In the genomic region with DNA sequence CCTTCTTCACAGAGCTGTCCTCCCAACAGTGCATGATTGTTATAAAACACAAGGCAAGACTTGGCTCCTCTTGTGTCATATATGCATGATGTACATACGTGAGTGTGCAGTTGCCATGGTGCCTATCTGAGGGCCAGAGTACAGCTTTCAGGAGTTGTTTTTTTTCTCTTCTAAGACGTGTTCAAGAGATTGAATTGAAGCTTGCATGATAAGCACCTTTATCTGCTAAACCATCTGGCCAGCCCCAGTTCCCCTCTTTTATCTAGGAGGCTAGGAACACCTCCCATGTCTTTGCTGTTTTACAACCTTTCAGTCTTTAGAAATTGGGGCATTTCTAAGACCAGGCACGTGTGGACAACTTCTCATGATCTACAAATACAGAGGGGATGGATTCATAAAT, we compare ENCODE assay signal across 29 mouse cellular contexts. TPM values are rescaled to one million over a fixed set of nuclear protein-coding genes. Genes with fewer than 3 reads are reported as not detected.
DNase-seq lines count a peak whose midpoint lies in the region; ATAC-seq and TF ChIP-seq lines count a peak whose summit lies in the region.
"Had no signal": no experiment of that assay in that cellular context is flagged by ENCODE, and none has a peak within 500 bp of the region (broad histone marks: within the 10 kb centered on the region; RNA-seq: fewer than 3 reads in every experiment).

No protein-coding gene starts in this region.

- peaks cover 5% of the 10 kb centered on the region; the same call in 1 of the 2 replicates for H3K4me1 ChIP-seq in heart, embryonic 10.5 days
- peaks cover 4% of the 10 kb centered on the region; the same call in 1 of the 2 replicates for H3K4me1 ChIP-seq in heart, embryonic 11.5 days (ENCODE audit: control insufficient read depth, insufficient read depth, low read length)
- peaks cover 14% of the 10 kb centered on the region for H3K4me1 ChIP-seq in heart, postnatal 0 days (ENCODE audit: control insufficient read depth, insufficient read depth)
- H3K4me1 ChIP-seq in G1E (ENCODE audit: insufficient read depth, low read depth, low read length) = peaks cover 44% of the 10 kb centered on the region
- H3K4me1 ChIP-seq in liver, embryonic 15.5 days (replicated peaks) = peaks cover 9% of the 10 kb centered on the region; the same call in 1 of the 2 replicates
- peaks cover 4% of the 10 kb centered on the region; the same call in 1 of the 2 replicates for H3K4me1 ChIP-seq in lung, adult 2 months (ENCODE audit: control insufficient read depth, insufficient read depth, low read length)
- H3K4me1 ChIP-seq: embryonic facial prominence, embryonic 13.5 days; forebrain, embryonic 12.5 days; limb, embryonic 13.5 days; lung, embryonic 15.5 days; midbrain, embryonic 15.5 days; neural tube, embryonic 13.5 days had no signal

- no peak for TF ChIP-seq CTCF in heart, postnatal 0 days (IDR thresholded peaks at IDR 0.05; ENCODE audit: low read depth)
- no peak for TF ChIP-seq CTCF in G1E (IDR thresholded peaks at IDR 0.05; ENCODE audit: low read depth, low read length)
- no peak for TF ChIP-seq CTCF in lung, adult 2 months (IDR thresholded peaks at IDR 0.05; ENCODE audit: insufficient read depth, low read length)

- H3K27me3 ChIP-seq in heart, embryonic 10.5 days (ENCODE audit: insufficient read depth, poor library complexity, severe bottlenecking) = no peaks in the 10 kb centered on the region
- no peaks in the 10 kb centered on the region for H3K27me3 ChIP-seq in heart, embryonic 11.5 days (ENCODE audit: control insufficient read depth, insufficient read depth, low read length)
- H3K27me3 ChIP-seq in heart, postnatal 0 days (ENCODE audit: control insufficient read depth, insufficient read depth, low read length) = no peaks in the 10 kb centered on the region
- H3K27me3 ChIP-seq in G1E (ENCODE audit: insufficient read depth, low read length) = no peaks in the 10 kb centered on the region
- H3K27me3 ChIP-seq in liver, embryonic 15.5 days = no peaks in the 10 kb centered on the region
- H3K27me3 ChIP-seq: embryonic facial prominence, embryonic 13.5 days; forebrain, embryonic 12.5 days; limb, embryonic 13.5 days; lung, embryonic 15.5 days; midbrain, embryonic 15.5 days; neural tube, embryonic 13.5 days had no signal

- TF ChIP-seq POLR2A in lung, adult 2 months (IDR thresholded peaks at IDR 0.05; ENCODE audit: borderline replicate concordance, extremely low read depth, low read depth, low read length) = no peak

- H3K4me3 ChIP-seq in heart, embryonic 10.5 days = no peak overlapping the region
- no peak overlapping the region for H3K4me3 ChIP-seq in heart, embryonic 11.5 days (ENCODE audit: low read depth, low read length)
- H3K4me3 ChIP-seq in heart, postnatal 0 days (ENCODE audit: low read depth, low read length) = no peak overlapping the region
- H3K4me3 ChIP-seq in G1E (ENCODE audit: low read depth, low read length) = peak overlapping the region; percentile 2; the same call in 1 of the 2 replicates
- H3K4me3 ChIP-seq in liver, embryonic 15.5 days (replicated peaks) = no peak overlapping the region
- no peak overlapping the region for H3K4me3 ChIP-seq in lung, adult 2 months (replicated peaks; ENCODE audit: extremely low read depth, low read depth, low read length)
- H3K4me3 ChIP-seq: embryonic facial prominence, embryonic 13.5 days; erythroblast, embryonic 14.5 days; forebrain, embryonic 12.5 days; limb, embryonic 13.5 days; lung, embryonic 15.5 days; midbrain, embryonic 15.5 days; neural tube, embryonic 13.5 days had no signal

- H3K9ac ChIP-seq in heart, embryonic 11.5 days (ENCODE audit: low read depth, low read length) = no peak overlapping the region
- no peak overlapping the region for H3K9ac ChIP-seq in heart, postnatal 0 days (replicated peaks; ENCODE audit: low read depth, low read length)
- H3K9ac ChIP-seq in liver, embryonic 15.5 days = no peak overlapping the region
- H3K9ac ChIP-seq: embryonic facial prominence, embryonic 13.5 days; forebrain, embryonic 12.5 days; hindbrain, embryonic 14.5 days; limb, embryonic 13.5 days; lung, embryonic 15.5 days; midbrain, embryonic 15.5 days; neural tube, embryonic 13.5 days had no signal

- H3K27ac ChIP-seq in heart, embryonic 10.5 days = peak overlapping the region; percentile 9; the same call in 1 of the 2 replicates
- H3K27ac ChIP-seq in heart, embryonic 11.5 days (ENCODE audit: low read depth, low read length) = no peak overlapping the region
- peak overlapping the region; percentile 70 for H3K27ac ChIP-seq in heart, postnatal 0 days (ENCODE audit: low read depth)
- H3K27ac ChIP-seq in liver, embryonic 15.5 days (replicated peaks) = no peak overlapping the region
- H3K27ac ChIP-seq: embryonic facial prominence, embryonic 13.5 days; forebrain, embryonic 12.5 days; hindbrain, embryonic 14.5 days; limb, embryonic 13.5 days; lung, embryonic 15.5 days; midbrain, embryonic 15.5 days; neural tube, embryonic 13.5 days had no signal

- no peak for DNase-seq in heart, embryonic 10.5 days (ENCODE audit: low spot score)
- no peak for DNase-seq in heart, postnatal 0 days (ENCODE audit: low spot score)
- no peak for DNase-seq in heart, adult 8-10 months (ENCODE audit: low spot score)
- peak; percentile 63 for DNase-seq in G1E (ENCODE audit: low spot score)
- no peak for DNase-seq in lung, adult 2 months
- no peak for DNase-seq in cerebellum, postnatal 10 days
- DNase-seq: adrenal gland, adult 8-10 months; cerebellum, adult 2 months; cerebellum, postnatal 36 days; embryo, embryonic 11 days; gastrocnemius, postnatal 25 days; kidney, postnatal 25 days; lung, postnatal 36 days; right cerebral cortex, adult 18-20 months; right cerebral cortex, postnatal 4 days; thymus, postnatal 14 days had no signal

- 64% methylated on average over 3 of the region's 3 CpGs for WGBS in heart, embryonic 10.5 days
- WGBS in heart, embryonic 11.5 days (ENCODE audit: insufficient replicate concordance) = 51% methylated on average over 3 of the region's 3 CpGs
- 55% methylated on average over 3 of the region's 3 CpGs for WGBS in heart, postnatal 0 days
- 18% methylated on average over 3 of the region's 3 CpGs for WGBS in liver, embryonic 15.5 days (ENCODE audit: insufficient replicate concordance)
- 48% methylated on average over 3 of the region's 3 CpGs for WGBS in lung, adult 2 months

- no peaks in the 10 kb centered on the region for H3K36me3 ChIP-seq in heart, embryonic 10.5 days
- no peaks in the 10 kb centered on the region for H3K36me3 ChIP-seq in heart, embryonic 11.5 days (ENCODE audit: control insufficient read depth, insufficient read depth, low read length)
- no peaks in the 10 kb centered on the region for H3K36me3 ChIP-seq in heart, postnatal 0 days (replicated peaks; ENCODE audit: control insufficient read depth, insufficient read depth, low read length)
- H3K36me3 ChIP-seq in G1E (replicated peaks) = no peaks in the 10 kb centered on the region
- no peaks in the 10 kb centered on the region for H3K36me3 ChIP-seq in liver, embryonic 15.5 days (replicated peaks)
- H3K36me3 ChIP-seq: embryonic facial prominence, embryonic 13.5 days; forebrain, embryonic 12.5 days; limb, embryonic 13.5 days; lung, embryonic 15.5 days; midbrain, embryonic 15.5 days; neural tube, embryonic 13.5 days had no signal

- H3K9me3 ChIP-seq in heart, embryonic 10.5 days = no peaks in the 10 kb centered on the region
- H3K9me3 ChIP-seq in heart, embryonic 11.5 days (replicated peaks; ENCODE audit: control insufficient read depth, low read length) = no peaks in the 10 kb centered on the region
- no peaks in the 10 kb centered on the region for H3K9me3 ChIP-seq in heart, postnatal 0 days (replicated peaks; ENCODE audit: control insufficient read depth, low read length)
- H3K9me3 ChIP-seq in G1E (replicated peaks) = 0 out of 2 replicates have a peak, but pooled peaks cover 3% of the 10 kb centered on the region
- no peaks in the 10 kb centered on the region for H3K9me3 ChIP-seq in liver, embryonic 15.5 days (replicated peaks)
- H3K9me3 ChIP-seq: embryonic facial prominence, embryonic 13.5 days; forebrain, embryonic 12.5 days; limb, embryonic 13.5 days; lung, embryonic 15.5 days; midbrain, embryonic 15.5 days; neural tube, embryonic 13.5 days had no signal

- TF ChIP-seq EP300 in heart, postnatal 0 days (IDR thresholded peaks at IDR 0.05; ENCODE audit: low read depth) = no peak

- ATAC-seq in heart, embryonic 11.5 days (replicated peaks; ENCODE audit: insufficient number of reproducible peaks, low FRiP score, low TSS enrichment) = no peak
- ATAC-seq in heart, postnatal 0 days (ENCODE audit: insufficient read depth, low read depth) = peak; percentile 16; the same call in 1 of the 2 replicates
- peak; percentile 95 for ATAC-seq in G1E (ENCODE audit: extremely low read depth, insufficient number of reproducible peaks, low FRiP score, poor library complexity, severe bottlenecking)
- ATAC-seq in liver, embryonic 15.5 days (ENCODE audit: insufficient read depth) = peak; percentile 56
- ATAC-seq: activated CD4-positive, CD25-positive, alpha-beta regulatory T cell, adult 4 months; CD4-positive, CD25-positive, alpha-beta regulatory T cell, adult 4 months; inflammation-experienced regulatory T-cells, adult 6 months; midbrain, embryonic 15.5 days had no signal

- no peak overlapping the region for H3K4me2 ChIP-seq in heart, embryonic 11.5 days
- no peak overlapping the region for H3K4me2 ChIP-seq in heart, postnatal 0 days (ENCODE audit: low read depth, low read length)
- H3K4me2 ChIP-seq in liver, embryonic 15.5 days = no peak overlapping the region
- H3K4me2 ChIP-seq: embryonic facial prominence, embryonic 13.5 days; forebrain, embryonic 12.5 days; hindbrain, embryonic 14.5 days; limb, embryonic 13.5 days; lung, embryonic 15.5 days; midbrain, embryonic 15.5 days; neural tube, embryonic 13.5 days had no signal

RNA-seq across cellular contexts. Expression of gene Otoa, which starts 30.3 kb away (rescaled TPM):
- polyA plus RNA-seq in heart, embryonic 10.5 days (2016; fragmentation: Nextera tagmentation; extraction: Ambion mirVana) = 0.04 TPM in 1 of 2 replicates, not detected in the other
- polyA plus RNA-seq in heart, embryonic 11.5 days (2014; fragmentation: Nextera tagmentation; extraction: Ambion mirVana) = not detected in 2 replicates
- 0.08 and 0.11 TPM in 2 replicates for total RNA-seq in heart, postnatal 0 days (2014; rRNA removed; ENCODE audit: low replicate concordance)
- 0.25 and 0.46 TPM in 2 replicates for polyA plus RNA-seq in heart, postnatal 0 days (2015; fragmentation: Nextera tagmentation; extraction: Ambion mirVana)
- under 1 TPM; 0.06 to 0.19 (median 0.06) TPM for total RNA-seq in heart, adult 8-10 months (2022)
- total RNA-seq in G1E (2014; fragmentation: Nextera tagmentation) (0.34 and 0.75 TPM in 2 replicates), G1E (2017) (0.82 and 0.87 TPM in 2 replicates)
- polyA plus RNA-seq in G1E (2012) = 0.43 and 0.50 TPM in 2 replicates
- polyA plus RNA-seq in liver, embryonic 15.5 days (2015; fragmentation: Nextera tagmentation; extraction: Ambion mirVana) = 0.08 TPM in 1 of 2 replicates, not detected in the other
- 0.03 and 0.05 TPM in 2 replicates for polyA plus RNA-seq in lung, adult 2 months (2012; rRNA removed)
- polyA plus RNA-seq: activated CD4-positive, CD25-positive, alpha-beta regulatory T cell, adult 4 months; CD4-positive, CD25-positive, alpha-beta regulatory T cell, adult 4 months; erythroblast, embryonic 14.5 days; inflammation-experienced regulatory T-cells, adult 6 months; lung, embryonic 15.5 days had no signal

RNA-seq across cellular contexts. Expression of gene Igsf6, which starts 37.4 kb away (rescaled TPM):
- 0.39 and 0.92 TPM in 2 replicates for polyA plus RNA-seq in heart, embryonic 10.5 days (2016; fragmentation: Nextera tagmentation; extraction: Ambion mirVana)
- polyA plus RNA-seq in heart, embryonic 11.5 days (2014; fragmentation: Nextera tagmentation; extraction: Ambion mirVana) = 0.87 TPM in 2 replicates
- 1.6 TPM in 1 of 2 replicates, not detected in the other for total RNA-seq in heart, postnatal 0 days (2014; rRNA removed; ENCODE audit: low replicate concordance)
- polyA plus RNA-seq in heart, postnatal 0 days (2015; fragmentation: Nextera tagmentation; extraction: Ambion mirVana) = 1.1 TPM in 2 replicates
- 1 to 10 TPM in 2 of 4 experiments, under 1 TPM in 2; 0.72 to 1.5 (median 1.2) TPM for total RNA-seq in heart, adult 8-10 months (2022)
- 0.97 TPM in 1 of 2 replicates, not detected in the other for total RNA-seq in G1E (2014; fragmentation: Nextera tagmentation)
- total RNA-seq in G1E (2017) = 0.06 and 0.33 TPM in 2 replicates
- polyA plus RNA-seq in G1E (2012) = 0.07 and 0.10 TPM in 2 replicates
- polyA plus RNA-seq in liver, embryonic 15.5 days (2015; fragmentation: Nextera tagmentation; extraction: Ambion mirVana) = 13.9 and 14.5 TPM in 2 replicates
- polyA plus RNA-seq in lung, adult 2 months (2012; rRNA removed) = 1.5 and 2.7 TPM in 2 replicates

Comparison
In these comparisons a context has a peak if more than half of its experiments do, and no peak if none do; other contexts are left out.
1. H3K27ac ChIP-seq: peak in heart, embryonic 10.5 days (single experiment) and heart, postnatal 0 days (single experiment); none in heart, embryonic 11.5 days (single experiment) and liver, embryonic 15.5 days (single experiment).